Mouse (Mus musculus) ES-E14 (cell line): ENCODE measurements at regions not wholly inside any gene's neighbourhood (a gene's known extent, or its start where the extent isn't known, plus 50 kb on each side); places are given as distances from the start of the nearest gene placed in this dataset.

Experiments
- DNase-seq: peaks from one replicate; pipeline ENCODE4 v3.0.0-alpha.2; 2013; ENCODE audit warnings: low read depth, low spot score
- H3K27ac ChIP-seq: 2 replicates; pipeline ENCODE4 v1.5.1; 2012; ENCODE audit warnings: low read depth, mild to moderate bottlenecking, low read length, moderate library complexity, mixed read lengths; ENCODE audit not compliant: poor library complexity, insufficient read depth, severe bottlenecking
- H3K36me3 ChIP-seq: 2 replicates; pipeline ENCODE4 v1.6.1; 2012; ENCODE audit warnings: mild to moderate bottlenecking, low read length, moderate library complexity, mixed read lengths; ENCODE audit not compliant: control insufficient read depth, poor library complexity, insufficient read depth, severe bottlenecking
- H3K4me1 ChIP-seq, 2 experiments: fragments of 150-350 bp in 1 of 2; sonication (generic) in 1 of 2; 2 replicates each; pipeline ENCODE4 v1.6.1; 2012; ENCODE audit warnings: low read length in 2 of 2, mild to moderate bottlenecking in 1 of 2, mixed read lengths in 1 of 2; ENCODE audit not compliant: control insufficient read depth in 2 of 2, insufficient read depth in 2 of 2, poor library complexity in 1 of 2
- H3K4me3 ChIP-seq, 2 experiments: fragments of 150-350 bp in 1 of 2; sonication (generic) in 1 of 2; 2 replicates each; pipeline ENCODE4 v1.5.1; 2012; ENCODE audit warnings: low read length in 2 of 2, low read depth in 1 of 2, mild to moderate bottlenecking in 1 of 2, mixed read lengths in 1 of 2; ENCODE audit not compliant: insufficient read depth in 1 of 2, poor library complexity in 1 of 2, severe bottlenecking in 1 of 2
- H3K9ac ChIP-seq: 2 replicates; pipeline ENCODE4 v1.6.1; 2012; ENCODE audit warnings: low read depth, mild to moderate bottlenecking, low read length, mixed read lengths; ENCODE audit not compliant: poor library complexity, insufficient read depth, severe bottlenecking
- H3K9me3 ChIP-seq: fragments of 150-350 bp; sonication (generic); 2 replicates; pipeline ENCODE4 v1.6.1; 2012; ENCODE audit warnings: low read depth, mild to moderate bottlenecking, low read length; ENCODE audit not compliant: control insufficient read depth, insufficient read depth
- CHD2 ChIP-seq: IDR thresholded peaks from 2 replicates; pipeline ENCODE4 v1.6.1; 2014; ENCODE audit warnings: mild to moderate bottlenecking, low read depth, low read length, inconsistent platforms
- HCFC1 ChIP-seq: IDR thresholded peaks from 2 replicates; pipeline ENCODE4 v1.6.1; 2012; ENCODE audit warnings: low read length, inconsistent platforms, borderline replicate concordance; ENCODE audit not compliant: insufficient read depth
- MAFK ChIP-seq: IDR thresholded peaks from 2 replicates; pipeline ENCODE4 v1.6.1; 2014; ENCODE audit warnings: mild to moderate bottlenecking, low read depth, low read length, inconsistent platforms; ENCODE audit not compliant: insufficient read depth
- ZC3H11A ChIP-seq: IDR thresholded peaks from 2 replicates; pipeline ENCODE4 v1.6.1; 2012; ENCODE audit warnings: low read depth, mild to moderate bottlenecking, inconsistent platforms, low read length, borderline replicate concordance
- ZNF384 ChIP-seq: IDR thresholded peaks from 2 replicates; pipeline ENCODE4 v1.6.1; 2012; ENCODE audit warnings: low read depth, low read length, inconsistent platforms
- in situ Hi-C, 2 experiments: fragments of 600-800 bp; cut with MboI; formaldehyde crosslinking; loops; one replicate each; pipeline ENCODE4 v1.15.1; 2025; ENCODE audit warnings: low sequenced_read_pairs in 2 of 2, inconsistent platforms in 1 of 2; ENCODE audit not compliant: unreplicated experiment in 2 of 2

DNA sequence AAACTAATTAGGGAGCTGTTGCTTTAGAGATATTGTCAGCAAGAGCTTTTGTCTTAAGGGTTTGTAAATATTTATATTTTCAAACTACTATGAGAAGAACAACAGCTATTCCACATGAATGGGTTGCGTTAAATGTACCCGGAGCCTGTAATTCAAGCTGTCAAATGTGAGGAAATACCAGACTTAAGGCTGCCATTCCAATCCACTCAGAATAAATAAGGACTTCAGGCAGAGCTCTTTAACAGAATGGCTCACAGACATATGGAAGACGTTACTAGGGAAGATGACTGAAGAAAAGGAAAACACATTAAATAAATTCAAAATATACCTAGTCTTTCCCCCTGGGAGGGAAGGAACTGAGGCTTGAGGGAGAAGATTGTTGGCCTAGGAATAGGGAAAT lies 400.7 kb upstream of the Pappa start:
- H3K4me3 ChIP-seq, result no peak overlapping the region
- H3K9ac ChIP-seq, result no peak overlapping the region

DNA sequence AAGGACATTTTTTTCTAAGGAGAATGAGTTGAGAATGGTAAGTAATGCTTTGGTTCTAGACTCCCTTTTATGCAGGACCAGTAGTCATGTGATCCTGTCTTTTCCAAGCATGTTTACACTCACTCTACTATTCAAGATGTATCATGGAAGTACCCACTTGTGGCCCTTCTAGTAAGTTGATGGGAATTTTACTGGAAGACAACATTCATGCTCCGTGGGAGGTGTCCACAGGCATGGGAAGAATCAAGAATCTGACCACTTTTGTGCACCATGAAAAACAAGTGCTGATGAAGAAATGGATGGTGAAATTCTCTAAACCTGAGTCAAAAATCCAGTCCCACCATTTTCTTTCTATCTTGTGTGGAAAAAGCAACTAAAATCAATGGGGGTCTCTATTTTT lies 399.1 kb upstream of the Pappa start:
- no peak overlapping the region for H3K9ac ChIP-seq
- TF ChIP-seq HCFC1, result no peak
- TF ChIP-seq ZC3H11A, result no peak
- no peak for TF ChIP-seq MAFK
- no peak for TF ChIP-seq CHD2
- TF ChIP-seq ZNF384, result no peak
- H3K27ac ChIP-seq, result no peak overlapping the region
- no peaks in the 10 kb centered on the region for H3K9me3 ChIP-seq
- DNase-seq, result no peak
- H3K4me1 ChIP-seq, result no peaks in the 10 kb centered on the region
- in situ Hi-C loops, result no loop called here
- no peaks in the 10 kb centered on the region for H3K36me3 ChIP-seq
- H3K4me3 ChIP-seq, result no peak overlapping the region

More for the DNA sequence above, 400.7 kb upstream of the Pappa start:
- H3K4me1 ChIP-seq, result no peaks in the 10 kb centered on the region
- TF ChIP-seq MAFK (no peak), ZC3H11A (no peak), CHD2 (no peak), HCFC1 (no peak), ZNF384 (no peak)
- no peaks in the 10 kb centered on the region for H3K9me3 ChIP-seq
- DNase-seq, result no peak
- no peaks in the 10 kb centered on the region for H3K36me3 ChIP-seq
- no peak overlapping the region for H3K27ac ChIP-seq
- in situ Hi-C loops, result no loop called here

DNA sequence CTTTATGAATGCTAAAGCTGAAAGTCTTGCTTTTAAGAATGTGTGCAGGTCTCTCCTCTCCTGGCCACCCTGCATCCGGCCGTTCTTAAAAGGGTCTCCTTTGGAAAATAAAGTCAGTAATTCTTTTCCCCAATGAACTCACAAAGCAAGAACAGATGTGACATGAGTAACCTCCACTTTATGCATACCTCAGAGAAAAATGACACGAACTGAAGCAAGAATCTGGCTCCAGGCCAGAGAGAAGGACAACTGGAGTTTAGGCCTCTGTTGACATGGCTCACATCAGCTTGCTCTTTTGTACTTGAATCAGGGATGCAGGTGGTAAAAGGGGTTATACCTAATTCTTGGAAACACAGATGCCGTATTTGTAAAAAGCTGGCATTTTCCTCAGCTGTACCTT lies 368.0 kb upstream of the Pappa start:
- H3K9ac ChIP-seq, result no peak overlapping the region
- no peak overlapping the region for H3K27ac ChIP-seq
- H3K4me3 ChIP-seq, result no peak overlapping the region
- DNase-seq, result no peak
- TF ChIP-seq ZC3H11A, result no peak
- TF ChIP-seq CHD2, result no peak
- no peak for TF ChIP-seq MAFK
- no peak for TF ChIP-seq ZNF384
- TF ChIP-seq HCFC1, result no peak
- H3K4me1 ChIP-seq, result no peaks in the 10 kb centered on the region
- in situ Hi-C loops, result no loop called here
- no peaks in the 10 kb centered on the region for H3K36me3 ChIP-seq
- no peaks in the 10 kb centered on the region for H3K9me3 ChIP-seq

DNA sequence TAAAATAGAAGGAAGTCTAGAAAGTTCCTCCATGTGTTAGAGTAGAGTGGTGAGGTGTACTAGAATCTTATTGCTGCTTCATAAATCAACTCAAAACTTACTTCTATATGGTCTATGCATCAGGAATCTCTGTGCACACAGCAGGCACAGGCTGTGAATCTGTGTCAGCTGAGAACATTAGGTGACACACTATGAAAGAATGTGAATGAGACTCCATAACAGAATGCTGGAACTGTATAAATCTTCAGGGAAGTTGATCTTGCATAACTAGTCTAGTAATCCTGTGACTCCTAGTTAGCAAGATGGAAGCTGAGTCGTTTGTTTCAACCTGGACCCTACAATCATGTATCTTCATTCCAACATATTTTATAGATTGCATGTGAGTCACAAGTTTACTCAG lies 355.4 kb upstream of the Pappa start:
- H3K4me3 ChIP-seq, result no peak overlapping the region
- no peaks in the 10 kb centered on the region for H3K4me1 ChIP-seq
- H3K36me3 ChIP-seq, result no peaks in the 10 kb centered on the region
- no peak for DNase-seq
- no peaks in the 10 kb centered on the region for H3K9me3 ChIP-seq
- in situ Hi-C loops, result no loop called here
- TF ChIP-seq ZNF384 (no peak), MAFK (no peak), HCFC1 (no peak), CHD2 (no peak), ZC3H11A (no peak)
- H3K9ac ChIP-seq, result no peak overlapping the region
- H3K27ac ChIP-seq, result no peak overlapping the region

DNA sequence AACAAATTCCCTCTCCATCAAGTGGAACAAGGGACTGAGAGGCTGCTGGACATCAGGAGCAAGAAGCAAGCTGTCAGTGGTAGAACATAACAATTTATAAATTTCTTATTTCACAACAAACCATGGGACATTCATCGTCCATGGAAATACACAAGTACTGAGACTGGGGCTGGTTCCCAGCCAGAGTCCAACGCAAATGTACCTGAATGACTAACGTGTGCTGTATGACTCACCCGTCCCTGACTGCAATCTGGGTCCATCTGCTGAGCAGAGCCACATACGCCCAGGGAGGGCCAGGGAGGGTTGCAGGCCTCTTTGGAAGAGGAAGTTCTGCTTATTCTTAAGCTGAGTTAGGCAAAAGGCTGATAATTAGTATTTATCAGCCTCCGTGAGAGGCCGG lies 320.1 kb upstream of the Pappa start:
- Histone ChIP-seq H3K36me3 (no peaks in the 10 kb centered on the region), H3K4me3 (no peak overlapping the region), H3K4me1 (no peaks in the 10 kb centered on the region), H3K27ac (no peak overlapping the region), H3K9ac (no peak overlapping the region), H3K9me3 (no peaks in the 10 kb centered on the region)
- TF ChIP-seq ZC3H11A (no peak), HCFC1 (no peak), MAFK (no peak), ZNF384 (no peak), CHD2 (no peak)
- in situ Hi-C loops, result no loop called here
- DNase-seq, result no peak
